Mouse (Mus musculus) liver, postnatal 0 days (tissue): ENCODE results near the gene Hist1h3c.

ENCODE experiments used
- CTCF ChIP-seq: sonication (generic); IDR thresholded peaks from 2 replicates; pipeline ENCODE4 v1.5.1; 2016; ENCODE audit warnings: antibody characterized with exemption, low read depth
- EP300 ChIP-seq: IDR thresholded peaks from 2 replicates; pipeline ENCODE4 v1.6.1; 2016; ENCODE audit warnings: antibody characterized with exemption, low read depth, mild to moderate bottlenecking

DNA sequence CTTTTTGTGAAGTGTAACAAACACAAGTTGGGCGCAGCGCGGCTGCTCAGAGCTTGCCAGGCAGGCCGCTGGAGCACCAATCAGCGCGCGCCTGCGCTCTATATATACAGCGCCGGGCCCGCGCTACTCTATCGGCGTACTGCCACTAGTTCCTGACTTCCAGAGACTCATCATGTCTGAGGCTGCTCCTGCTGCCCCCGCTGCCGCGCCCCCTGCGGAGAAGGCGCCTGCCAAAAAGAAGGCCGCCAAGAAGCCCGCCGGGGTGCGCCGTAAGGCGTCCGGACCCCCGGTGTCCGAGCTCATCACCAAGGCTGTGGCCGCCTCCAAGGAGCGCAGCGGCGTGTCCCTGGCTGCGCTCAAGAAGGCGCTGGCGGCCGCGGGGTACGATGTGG is 6.7 kb downstream of the Hist1h3c start, which contains the start of gene Hist1h1c:
- TF ChIP-seq EP300: no peak
- TF ChIP-seq CTCF: peak; percentile 39; the same call in 1 of the 2 replicates
